Mouse (Mus musculus) heart, adult 2 months (tissue): ENCODE results near the gene Rpl21.

Source experiments
- CTCF ChIP-seq: fragments of 200-600 bp; IDR thresholded peaks from 2 replicates; pipeline ENCODE4 v1.8.1; 2022; ENCODE audit warnings: antibody characterized with exemption, mild to moderate bottlenecking, moderate library complexity
- EP300 ChIP-seq: fragments of 200-500 bp; IDR thresholded peaks from 2 replicates; pipeline ENCODE4 v1.6.1; 2011; ENCODE audit warnings: low read depth, low read length, control low read depth; ENCODE audit not compliant: insufficient read depth

- TF ChIP-seq EP300 (no peak), CTCF (no peak)
Measured at GRCm38 (mm10) chr5:146815394-146815793, 17.3 kb upstream of the Rpl21 start.
